Mouse (Mus musculus) left cerebral cortex, postnatal 10 days (tissue): ENCODE measurements around the gene Mylpf. TPM values are rescaled to one million over a fixed set of nuclear protein-coding genes. Genes with fewer than 3 reads are reported as not detected.
"Not testable (repeated sequence)": the region's sequence is repeated elsewhere in the genome, so short reads cannot be mapped to it uniquely, and the experiment has no call there.

Experiments
- DNase-seq, 2 experiments: peaks; one replicate each; pipeline ENCODE4 v3.0.0; 2021 to 2022; ENCODE audit warnings: low spot score in 2 of 2, mixed read lengths in 1 of 2; ENCODE audit errors: extremely low spot score in 1 of 2
- intact Hi-C: fragments of 180-260 bp; cut with DNase I; formaldehyde crosslinking; loops from one replicate; pipeline ENCODE4 v1.15.1; 2025
- total RNA-seq, 2 experiments: library from RNA; stranded (reverse); gene quantifications; 2 replicates each; pipeline ENCODE4 v1.2.3; 2021

Gene Mylpf
- total RNA-seq, 2 experiments from 2014 or later, result 1.2 TPM; not detected in 1

- DNase-seq, result no peak
- intact Hi-C loops, result no loop called here
Observed at GRCm38 (mm10) chr7:127220440-127220839, 11.8 kb downstream of the Mylpf start.

- intact Hi-C loops, result no loop called here
- DNase-seq, result no peak
Observed at GRCm38 (mm10) chr7:127223106-127223505, 14.4 kb downstream of the Mylpf start.

DNA sequence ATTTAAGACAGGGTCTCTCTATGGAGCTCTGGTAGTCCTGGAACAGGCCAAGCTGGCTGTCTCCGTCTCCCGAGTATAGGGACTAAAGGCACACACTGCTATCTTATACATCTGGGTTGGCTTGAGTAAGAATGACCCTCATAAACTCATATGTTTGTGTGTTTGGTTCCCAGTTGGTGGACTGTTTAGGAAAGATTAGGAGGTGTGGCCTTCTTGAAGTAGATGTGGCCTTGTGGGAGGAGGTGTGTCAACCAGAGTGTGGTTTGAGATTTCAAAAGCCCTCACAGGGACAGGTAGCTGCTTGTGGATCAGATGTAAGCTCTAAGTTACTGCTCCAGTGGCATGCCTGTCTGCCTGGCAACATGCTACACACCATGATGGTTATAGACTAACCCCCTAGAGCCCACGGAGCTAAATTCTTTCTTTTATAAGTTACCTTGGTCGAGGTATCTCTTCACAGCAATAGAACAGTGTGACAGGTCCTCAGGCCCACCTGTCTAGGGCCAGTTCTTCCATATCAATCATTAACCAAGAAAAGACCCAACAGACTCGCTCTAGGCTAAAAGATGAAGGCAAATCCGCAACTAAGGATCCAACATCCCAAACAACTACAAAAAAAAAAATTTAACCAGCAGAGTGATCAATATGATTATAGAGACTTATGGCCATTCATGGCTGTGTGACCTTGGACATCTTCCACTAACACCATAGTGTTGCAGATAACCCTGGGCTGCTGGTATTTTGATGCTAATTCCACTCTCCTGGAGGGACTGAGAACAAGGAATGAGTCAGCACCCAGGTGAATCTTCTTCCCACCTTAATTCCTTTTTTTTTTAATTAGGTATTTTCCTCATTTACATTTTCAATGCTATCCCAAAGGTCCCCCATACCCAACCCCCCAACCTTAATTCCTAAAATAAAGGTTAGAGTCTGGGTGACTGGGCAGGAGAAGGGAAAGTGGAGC is 15.1 kb downstream of the Mylpf start:
- no peak for DNase-seq
- intact Hi-C loops, result no loop called here

GRCm38 (mm10) chr7:127224616-127225015 is 15.9 kb downstream of the Mylpf start:
- intact Hi-C loops, result no loop called here

GRCm38 (mm10) chr7:127225147-127225995 is 16.7 kb downstream of the Mylpf start:
- intact Hi-C loops, result no loop called here
- DNase-seq, result no peak

More at GRCm38 (mm10) chr7:127224616-127225015, 15.9 kb downstream of the Mylpf start:
- DNase-seq, result no peak

DNA sequence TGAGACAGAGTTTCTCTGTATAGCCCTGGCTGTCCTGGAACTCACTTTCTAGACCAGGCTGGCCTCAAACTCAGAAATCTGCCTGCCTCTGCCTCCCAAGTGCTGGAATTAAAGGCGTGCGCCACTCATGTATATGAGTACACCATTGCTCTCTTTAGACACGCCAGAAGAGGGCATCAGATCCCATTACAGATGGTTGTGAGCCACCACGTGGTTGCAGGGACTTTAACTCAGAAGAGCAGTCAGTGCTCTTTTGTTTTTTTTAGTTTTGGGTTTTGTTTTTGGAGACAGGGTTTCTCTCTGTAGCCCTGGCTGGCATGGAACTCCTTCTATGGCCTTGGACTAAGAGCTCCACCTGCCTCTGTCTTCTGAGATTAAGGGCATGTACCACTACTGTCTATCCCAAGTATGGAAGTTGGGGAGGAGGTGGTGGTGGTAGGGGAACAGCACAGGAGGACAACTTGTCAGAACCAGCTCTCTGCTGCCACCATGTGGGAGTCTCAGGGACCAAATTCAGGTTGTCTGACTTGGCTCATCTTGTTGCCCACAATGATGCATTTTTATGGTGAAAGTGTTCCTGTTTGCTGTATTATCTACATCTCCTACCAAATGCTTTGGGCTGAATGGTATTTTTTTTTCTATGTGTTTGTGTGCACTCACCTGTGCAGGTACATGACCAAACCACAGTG is 20.1 kb downstream of the Mylpf start:
- intact Hi-C loops, result no loop called here
- DNase-seq, result peak; percentile 68 to 84

DNA sequence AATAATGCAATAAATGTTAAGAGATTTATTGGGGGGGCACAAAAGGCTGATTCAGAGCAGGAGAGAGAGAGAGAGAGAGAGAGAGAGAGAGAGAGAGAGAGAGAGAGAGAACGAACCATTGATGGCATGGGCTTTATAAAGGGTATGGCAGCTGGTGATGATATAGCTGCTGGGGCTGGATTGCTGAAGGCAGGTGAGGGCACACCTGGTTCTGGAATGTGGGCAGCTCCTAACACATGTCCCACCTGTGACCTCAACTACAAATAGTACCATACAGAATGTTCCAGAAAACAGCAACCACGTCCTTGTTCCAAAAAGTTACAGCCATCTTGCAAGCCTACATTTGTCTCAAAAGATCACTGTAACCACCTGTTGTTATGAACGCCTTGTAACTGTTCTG is 22.7 kb downstream of the Mylpf start:
- intact Hi-C loops, result no loop called here
- no peak for DNase-seq

GRCm38 (mm10) chr7:127231826-127232621 is 23.3 kb downstream of the Mylpf start:
- no peak for DNase-seq
- intact Hi-C loops, result no loop called here

DNA sequence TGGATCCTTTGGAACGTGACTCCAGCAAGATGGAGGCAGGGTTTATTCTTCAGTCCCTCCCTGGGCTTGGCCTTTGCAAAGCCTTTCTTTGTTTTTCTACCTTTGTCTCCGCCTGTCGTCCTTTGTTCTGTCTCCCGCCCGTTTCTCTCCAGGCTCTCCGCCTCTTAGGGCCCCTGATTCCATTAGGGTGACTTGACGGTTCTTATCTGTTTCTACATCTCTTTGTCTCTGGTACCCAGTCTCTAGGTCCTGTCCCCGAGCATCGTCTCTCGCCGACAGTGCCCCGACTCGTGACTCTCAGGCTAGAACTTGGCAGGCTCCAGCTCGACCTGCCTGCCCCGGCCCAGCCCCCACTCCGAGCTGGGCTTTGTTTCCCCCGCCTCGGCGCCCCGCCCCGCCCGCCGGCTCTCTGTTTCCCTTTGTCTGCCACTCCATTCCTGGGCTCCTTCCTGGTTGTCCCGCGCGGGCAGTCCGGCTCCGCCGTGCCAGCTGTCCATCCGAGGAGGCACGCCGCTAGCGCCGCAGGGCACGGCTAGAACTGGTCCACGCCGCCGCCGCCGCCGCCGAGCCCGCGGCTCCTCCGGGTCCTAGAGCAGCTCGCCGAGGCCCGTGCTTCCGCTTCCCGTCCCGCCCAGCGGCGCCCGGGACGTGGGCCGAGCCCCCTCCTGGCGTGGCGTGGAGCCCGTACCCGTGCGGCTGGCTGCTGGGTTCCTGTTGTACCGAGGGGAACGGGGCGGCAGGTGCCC is 24.1 kb downstream of the Mylpf start, which contains the start of the genes Zfp553 and Sept1:
Gene Zfp553, plus strand, starts transcription at position 440 of the 746 bp plus-strand sequence.
Gene Sept1, minus strand, starts transcription at position 509 of the 746 bp plus-strand sequence.
- intact Hi-C loops, result no loop called here
- DNase-seq, result peak; percentile 67 to 90

- no peak for DNase-seq
- intact Hi-C loops, result no loop called here
Observed at GRCm38 (mm10) chr7:127233368-127233749, 24.7 kb downstream of the Mylpf start.

DNA sequence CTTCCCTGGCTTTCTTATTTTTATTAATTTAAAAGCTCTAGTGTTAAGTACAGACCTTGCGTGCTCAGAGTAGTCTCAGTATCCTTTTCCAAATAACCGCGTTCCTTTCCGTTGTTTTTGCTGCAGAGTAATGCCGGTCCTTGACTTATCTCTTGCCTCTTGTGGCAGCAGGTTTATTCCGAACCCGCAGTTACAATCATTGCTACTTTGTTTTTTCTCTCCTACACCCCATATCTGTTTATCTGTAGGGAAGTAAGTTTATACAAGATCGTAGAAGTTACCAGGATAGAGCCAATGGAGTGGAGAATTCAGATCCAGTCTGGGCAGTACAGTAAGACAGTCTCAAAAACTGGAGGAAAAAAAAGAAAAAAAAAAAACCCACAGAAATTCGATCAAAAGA is 25.1 kb downstream of the Mylpf start:
- intact Hi-C loops, result no loop called here
- DNase-seq, result no peak

DNA sequence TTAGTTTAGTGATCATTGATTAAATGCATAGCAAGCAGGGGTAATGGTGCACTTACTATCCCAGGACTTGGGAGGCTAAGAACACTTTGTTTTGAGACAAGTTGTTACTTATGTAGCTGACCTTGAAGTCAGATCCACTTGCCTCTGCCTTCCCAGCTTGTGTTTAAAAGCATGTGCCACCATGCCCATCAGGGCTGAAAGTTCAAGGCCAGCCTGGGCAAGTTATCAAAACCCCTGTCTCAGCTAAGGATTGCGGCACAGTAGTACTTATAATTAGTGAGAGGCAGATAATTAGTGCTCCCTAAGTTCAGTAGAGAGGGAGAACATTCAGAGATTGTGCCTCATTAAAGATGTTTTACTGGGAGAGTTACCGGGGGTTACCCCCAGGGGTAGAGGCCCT is 26.1 kb downstream of the Mylpf start:
- no peak for DNase-seq
- intact Hi-C loops, result no loop called here

DNA sequence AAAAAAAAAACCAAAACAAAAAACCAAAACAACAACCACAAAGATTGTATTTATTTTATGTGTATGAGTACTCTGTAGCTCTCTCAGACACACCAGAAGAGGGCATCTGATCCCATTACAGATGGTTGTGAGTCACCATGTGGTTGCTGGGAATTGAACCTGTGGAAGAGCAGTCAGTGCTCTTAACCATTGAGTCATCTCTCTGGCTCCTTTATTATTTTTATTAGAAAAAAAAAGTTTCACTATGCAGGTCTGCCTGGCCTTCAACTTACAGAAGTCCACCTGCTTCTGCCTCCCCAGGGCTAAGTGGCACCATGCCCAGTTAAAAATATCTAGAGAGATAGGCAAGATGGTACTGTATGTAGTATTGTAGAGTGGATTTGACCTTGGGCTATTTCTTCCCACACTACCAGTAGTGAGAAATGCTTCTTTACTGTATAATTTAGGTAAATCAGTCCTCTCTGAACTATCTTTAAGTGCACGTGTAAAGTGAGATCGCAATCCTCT is 34.7 kb downstream of the Mylpf start:
- no peak for DNase-seq
- intact Hi-C loops, result no loop called here

DNA sequence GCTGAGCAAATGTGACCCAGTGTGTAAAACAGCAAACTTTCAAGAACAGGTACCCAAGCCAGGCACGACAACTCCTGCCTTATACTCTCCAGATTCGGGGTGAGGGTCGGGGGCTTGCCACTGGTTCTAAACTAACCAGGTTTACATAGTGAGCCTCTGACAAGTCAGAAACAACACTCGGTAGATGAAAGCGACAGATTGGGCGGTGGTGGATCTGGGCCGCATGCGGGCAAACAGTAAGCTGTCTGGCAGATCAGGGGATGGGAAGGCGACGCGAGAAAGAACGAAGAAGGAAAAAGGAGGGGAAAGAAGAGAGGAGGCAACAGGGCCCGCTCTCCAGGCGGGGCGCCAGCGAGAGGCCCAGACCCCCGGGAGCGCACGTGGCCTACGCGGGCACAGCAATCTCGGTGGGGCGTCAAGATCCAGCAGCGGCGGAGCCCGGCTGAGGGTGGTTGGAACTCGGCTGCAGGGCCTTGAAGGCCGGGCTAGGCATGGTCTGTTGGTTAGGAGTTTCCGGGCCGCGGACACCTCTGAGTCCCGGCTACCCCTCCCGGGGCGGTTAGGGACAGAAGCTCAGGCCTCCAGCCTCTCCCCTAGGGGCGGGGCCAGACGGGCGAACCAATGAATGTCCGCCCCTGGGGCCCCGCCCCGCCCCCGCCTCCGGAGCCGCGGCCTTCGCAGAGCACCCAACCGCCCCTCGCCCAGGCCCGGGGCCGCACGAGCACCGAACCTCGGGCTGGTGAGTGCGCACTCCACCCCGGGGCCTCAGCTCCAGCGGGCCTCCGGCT is 35.4 kb downstream of the Mylpf start, which contains the start of gene Zfp771:
Gene Zfp771, plus strand, starts transcription at position 405 of the 788 bp plus-strand sequence.
- DNase-seq, result peak; percentile 87 to 99
- intact Hi-C loops, result no loop called here

- DNase-seq, result peak in 1 of 2 experiments; percentile 74
- intact Hi-C loops, result no loop called here
Observed at GRCm38 (mm10) chr7:127244658-127245510, 36.2 kb downstream of the Mylpf start.

GRCm38 (mm10) chr7:127250511-127250910 is 41.8 kb downstream of the Mylpf start:
- intact Hi-C loops, DNase-seq: not testable (repeated sequence)
